Mouse (Mus musculus): ENCODE data around the gene Prr15.

DNA sequence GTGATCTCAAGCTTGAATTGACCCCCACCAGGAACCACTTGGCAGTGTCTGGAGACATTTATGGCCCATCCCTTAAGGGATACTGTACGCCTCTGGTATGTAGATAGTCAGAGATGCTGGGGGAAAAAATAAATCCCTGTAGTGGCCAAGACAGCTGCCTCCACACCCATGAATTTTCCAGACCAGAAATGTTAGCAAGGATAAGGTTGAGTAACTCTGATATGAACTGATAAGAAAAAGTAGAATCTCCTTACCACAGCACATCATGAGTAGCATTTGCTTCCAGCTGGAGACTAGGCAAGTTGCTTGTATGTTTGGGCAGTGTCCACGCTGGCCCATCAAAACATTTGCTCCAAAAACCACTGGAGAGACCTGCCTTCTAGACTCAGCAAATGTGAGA is 47.0 kb upstream of the Prr15 start:
- TF ChIP-seq CTCF (IDR thresholded peaks at IDR 0.05; ENCODE audit: extremely low read depth, insufficient read length, insufficient replicate concordance, low read depth, low read length) (no peak), POLR2A (IDR thresholded peaks at IDR 0.05; ENCODE audit: low read depth, low read length) (no peak)
